Mouse (Mus musculus) C2C12 (cell line): ENCODE measurements around the gene Aasdh.

Experiments
- CTCF ChIP-seq: IDR thresholded peaks from one replicate; pipeline ENCODE4 v1.5.1; 2011; ENCODE audit not compliant: control insufficient read depth, insufficient read depth, insufficient read length
- MYOG ChIP-seq: IDR thresholded peaks from one replicate; pipeline ENCODE4 v1.6.1; 2011; ENCODE audit not compliant: control insufficient read depth, insufficient read length; ENCODE audit errors: extremely low read depth
- USF1 ChIP-seq: IDR thresholded peaks from one replicate; pipeline ENCODE4 v1.6.1; 2011; ENCODE audit warnings: low read depth, mild to moderate bottlenecking, control low read depth, moderate library complexity

DNA sequence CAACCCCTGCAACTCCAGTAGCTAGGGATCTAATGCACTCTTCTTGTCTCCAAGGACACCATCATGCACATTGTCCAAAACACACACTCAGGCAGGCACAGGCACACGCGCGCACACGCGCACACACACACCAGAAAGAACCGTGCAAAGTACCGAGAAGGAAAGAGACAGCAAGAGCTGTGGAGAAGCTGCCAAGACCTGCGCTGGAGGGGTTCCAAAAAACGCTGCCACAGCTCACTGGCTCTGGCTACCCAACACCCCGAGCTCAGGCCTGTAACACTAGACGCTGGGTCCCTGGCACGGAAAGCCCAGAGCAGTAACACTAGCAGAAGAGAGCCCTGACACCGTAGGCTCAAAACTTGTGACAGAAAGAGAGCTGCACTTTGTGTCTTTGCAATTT lies 18.1 kb upstream of the Aasdh start:
- TF ChIP-seq USF1 (no peak), CTCF (no peak), MYOG (no peak)
